Mouse (Mus musculus): ENCODE measurements at regions not wholly inside any gene's neighbourhood (a gene's known extent, or its start where the extent isn't known, plus 50 kb on each side); places are given as distances from the start of the nearest gene placed in this dataset.
A peak's percentile ranks its signal among the peaks of the same experiment; 100 is the strongest.

- DNase-seq (ENCODE audit: low read depth) = no peak
These were observed 1172.6 kb upstream of the Gulo start for GRCm38 (mm10) chr14:67181586-67181985.

DNA sequence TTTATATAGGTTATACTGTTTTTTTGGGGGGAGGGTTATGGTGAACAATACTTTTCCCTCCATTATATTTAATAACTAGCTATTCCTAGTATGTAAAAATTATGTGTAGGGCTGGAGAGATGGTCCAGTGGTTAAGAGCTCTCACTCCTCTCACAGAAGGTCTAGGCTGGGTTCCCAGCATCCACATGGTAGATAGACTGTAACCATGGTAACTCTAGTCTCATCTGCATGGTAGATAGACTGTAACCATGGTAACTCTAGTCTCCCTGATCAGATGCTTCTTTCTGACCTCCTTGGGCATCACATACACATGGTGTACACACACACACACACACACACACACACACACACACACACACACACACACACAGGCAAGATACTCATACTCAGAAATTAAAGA, 1170.5 kb upstream of the Gulo start:
- DNase-seq (ENCODE audit: low read depth) = no peak

DNA sequence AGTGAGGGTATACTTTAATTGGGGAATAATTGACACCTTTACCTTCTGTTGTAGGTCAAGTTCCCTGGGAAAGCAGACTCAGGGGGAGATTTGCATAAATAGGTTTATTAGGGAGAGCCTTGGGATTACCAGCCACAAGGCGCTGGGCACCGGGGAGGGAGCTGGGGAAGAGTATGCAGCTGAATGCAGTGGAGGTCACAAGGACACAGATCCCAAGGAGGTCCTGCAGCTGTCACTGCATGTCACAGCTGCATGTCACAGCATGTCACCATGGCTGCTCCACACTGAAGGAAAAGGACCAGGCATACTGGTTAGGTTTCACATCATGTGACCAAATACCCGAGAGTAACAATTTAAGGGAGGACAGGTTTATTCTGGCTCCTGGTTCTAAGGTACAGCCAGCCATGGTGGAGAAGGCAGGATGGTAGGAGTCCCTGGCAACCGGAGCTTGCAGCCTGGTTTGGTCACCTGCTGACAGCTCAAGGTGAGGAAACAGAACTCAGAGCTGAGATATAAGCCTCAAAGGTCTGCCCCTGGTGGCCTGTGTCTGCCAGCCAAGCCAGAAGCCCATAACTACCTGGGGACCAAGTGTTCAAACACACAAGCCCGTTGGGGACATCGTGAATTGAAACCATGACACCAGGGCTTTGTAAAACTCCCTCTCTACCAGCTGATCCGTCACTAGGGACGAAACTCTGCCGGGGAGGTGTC, 1169.5 kb upstream of the Gulo start:
- DNase-seq (ENCODE audit: low read depth) = no peak

DNA sequence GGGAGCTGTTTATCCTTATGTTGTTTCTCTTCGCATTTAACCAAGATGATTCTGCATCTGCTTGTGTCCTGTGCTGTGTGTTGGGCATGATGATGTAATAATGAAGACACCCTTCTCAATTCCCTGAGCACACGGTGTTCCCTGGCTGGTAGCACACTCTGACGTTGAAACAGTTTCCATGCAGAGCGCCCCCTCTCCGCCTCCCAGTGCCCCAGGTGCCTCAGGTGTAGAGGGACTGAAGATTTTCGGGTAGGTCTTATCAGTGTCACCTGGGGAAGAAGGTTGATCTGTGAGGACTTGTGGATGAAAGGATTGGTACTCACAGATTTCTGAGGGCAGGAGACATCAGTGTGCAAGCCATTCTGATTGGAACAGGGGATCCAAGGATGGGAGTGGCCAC, 1167.7 kb upstream of the Gulo start:
- DNase-seq (ENCODE audit: low read depth) = no peak

- DNase-seq (ENCODE audit: low read depth) = no peak
These were observed 1167.1 kb upstream of the Gulo start for GRCm38 (mm10) chr14:67176100-67176499.

DNA sequence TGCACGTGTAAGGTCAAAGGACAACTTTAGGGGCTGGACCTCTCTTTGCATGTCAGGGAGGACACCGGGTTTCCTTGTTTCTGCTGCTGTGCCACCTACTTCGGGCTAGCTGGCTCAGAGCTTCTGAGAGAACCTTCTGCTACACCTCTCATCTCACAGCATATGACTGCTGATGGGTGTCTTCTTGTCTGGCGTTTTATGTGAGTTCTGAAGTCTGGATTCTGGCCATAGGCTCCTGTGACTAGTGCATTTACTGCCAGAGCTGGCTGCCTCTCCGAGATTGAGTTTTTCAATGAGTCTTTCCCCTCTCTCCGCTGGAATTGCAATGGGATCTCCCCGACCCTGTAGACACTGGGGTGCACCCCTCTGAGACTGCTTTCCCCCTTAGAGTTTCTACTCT, 1165.9 kb upstream of the Gulo start:
- no peak for DNase-seq (ENCODE audit: low read depth)

- no peak for DNase-seq (ENCODE audit: low read depth)
These were observed 1161.8 kb upstream of the Gulo start for GRCm38 (mm10) chr14:67170801-67171200.

GRCm38 (mm10) chr14:67170248-67170647, 1161.2 kb upstream of the Gulo start:
- no peak for DNase-seq (ENCODE audit: low read depth)

GRCm38 (mm10) chr14:67169201-67169600, 1160.2 kb upstream of the Gulo start:
- no peak for DNase-seq (ENCODE audit: low read depth)

- no peak for DNase-seq (ENCODE audit: low read depth)
These were observed 1151.0 kb upstream of the Gulo start for GRCm38 (mm10) chr14:67159996-67160395.

DNA sequence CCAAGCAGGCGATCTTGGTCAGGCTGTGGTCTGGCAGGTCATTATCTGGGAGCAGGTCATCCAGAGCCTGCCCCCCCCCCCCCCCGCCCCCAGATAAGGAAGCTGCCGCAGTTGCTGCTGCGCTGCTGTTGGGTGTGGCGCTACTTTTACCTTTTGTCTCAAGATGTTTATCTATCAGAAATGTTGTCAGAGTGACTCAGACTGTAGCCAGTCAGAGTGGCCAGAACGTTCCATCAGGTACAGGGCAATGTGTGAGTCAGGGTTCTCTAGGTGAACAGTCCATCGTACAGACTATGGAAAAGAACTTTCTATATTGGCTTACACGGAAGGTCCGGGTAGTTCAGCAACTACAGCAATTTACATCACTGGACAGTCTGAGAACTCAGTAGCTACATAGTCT, 1149.9 kb upstream of the Gulo start:
- DNase-seq (ENCODE audit: low read depth) = no peak

DNA sequence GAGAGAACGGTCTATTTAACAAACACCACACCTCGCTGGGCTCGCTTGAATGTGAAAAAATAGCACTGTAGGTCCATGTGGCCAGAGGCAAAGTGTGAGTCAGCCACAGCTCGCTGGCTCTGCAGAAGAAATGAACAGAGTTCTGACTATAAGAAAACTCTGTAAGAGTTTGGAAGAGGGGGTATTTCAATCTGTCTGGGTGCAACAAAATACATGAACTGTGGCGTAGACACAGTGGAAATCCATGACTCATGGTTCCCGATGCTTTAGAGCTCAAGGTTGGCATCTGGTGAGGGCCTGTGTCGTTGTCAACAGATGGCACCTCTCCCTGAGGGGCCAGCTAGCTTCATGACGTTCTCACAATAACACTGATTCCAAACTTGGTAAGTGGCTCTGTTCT, 1147.4 kb upstream of the Gulo start:
- DNase-seq (ENCODE audit: low read depth) = no peak

- no peak for DNase-seq (ENCODE audit: low read depth)
These were observed 1144.6 kb upstream of the Gulo start for GRCm38 (mm10) chr14:67153621-67154020.

GRCm38 (mm10) chr14:67149961-67150471, 1141.0 kb upstream of the Gulo start:
- no peak for DNase-seq (ENCODE audit: low read depth)

DNA sequence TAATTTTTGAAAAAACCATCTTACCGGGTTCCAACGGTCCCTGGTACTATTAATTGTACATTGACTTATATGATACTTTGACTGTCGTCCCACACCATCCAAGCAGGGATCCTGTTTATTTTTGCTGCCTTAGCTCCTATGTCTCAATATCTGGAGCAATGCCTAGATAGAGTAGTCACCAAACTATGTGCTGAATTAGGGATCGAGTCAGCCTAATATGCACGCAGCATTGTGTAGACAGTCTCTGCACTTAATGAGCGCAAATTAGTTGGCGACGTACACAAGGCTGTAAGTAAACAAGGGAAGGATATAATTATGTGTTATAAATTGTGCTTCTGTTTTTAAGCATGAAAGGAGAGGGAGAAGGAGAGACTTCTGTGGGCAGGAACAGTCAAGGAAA, 1140.1 kb upstream of the Gulo start:
- no peak for DNase-seq (ENCODE audit: low read depth)

DNA sequence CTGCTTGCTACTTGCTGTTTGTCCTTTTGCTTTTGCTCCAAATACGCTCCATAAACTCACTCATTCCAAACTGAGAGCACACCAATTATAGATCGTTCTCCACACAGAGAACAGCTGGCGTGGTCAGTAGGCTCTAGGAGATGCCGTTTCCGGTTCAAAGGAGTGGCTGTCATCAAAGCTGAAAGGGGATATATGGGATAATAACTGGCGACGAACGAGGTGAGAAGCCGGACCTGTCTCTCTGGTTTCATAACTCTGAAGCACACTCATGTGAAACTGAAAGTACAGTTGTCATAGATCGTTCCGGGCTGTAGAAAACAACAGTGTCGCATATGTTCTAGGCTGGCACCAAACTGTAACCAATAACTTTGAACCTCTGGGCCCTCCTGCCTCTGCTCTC, 1137.6 kb upstream of the Gulo start:
- peak; percentile 6 for DNase-seq (ENCODE audit: low read depth)

DNA sequence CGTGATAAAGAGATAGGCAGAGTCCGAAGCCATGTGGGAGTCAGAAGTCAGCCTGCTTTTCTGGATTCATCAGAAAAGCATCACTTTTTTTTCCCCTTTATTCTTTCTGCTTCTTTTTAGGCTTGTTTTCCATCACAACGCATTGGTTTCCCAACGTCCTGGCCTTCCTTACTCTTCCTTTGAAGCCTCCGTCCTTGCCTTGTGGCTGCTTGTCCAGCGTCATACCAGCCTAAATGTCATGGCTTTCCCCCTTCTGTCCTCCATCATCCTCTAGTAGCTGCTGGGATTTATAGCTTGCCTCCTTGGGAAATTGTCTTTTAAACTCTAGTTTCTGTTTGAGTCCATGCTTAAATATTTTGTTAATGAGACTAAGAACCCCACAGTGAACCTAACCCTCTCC, 1136.0 kb upstream of the Gulo start:
- DNase-seq (ENCODE audit: low read depth) = no peak

DNA sequence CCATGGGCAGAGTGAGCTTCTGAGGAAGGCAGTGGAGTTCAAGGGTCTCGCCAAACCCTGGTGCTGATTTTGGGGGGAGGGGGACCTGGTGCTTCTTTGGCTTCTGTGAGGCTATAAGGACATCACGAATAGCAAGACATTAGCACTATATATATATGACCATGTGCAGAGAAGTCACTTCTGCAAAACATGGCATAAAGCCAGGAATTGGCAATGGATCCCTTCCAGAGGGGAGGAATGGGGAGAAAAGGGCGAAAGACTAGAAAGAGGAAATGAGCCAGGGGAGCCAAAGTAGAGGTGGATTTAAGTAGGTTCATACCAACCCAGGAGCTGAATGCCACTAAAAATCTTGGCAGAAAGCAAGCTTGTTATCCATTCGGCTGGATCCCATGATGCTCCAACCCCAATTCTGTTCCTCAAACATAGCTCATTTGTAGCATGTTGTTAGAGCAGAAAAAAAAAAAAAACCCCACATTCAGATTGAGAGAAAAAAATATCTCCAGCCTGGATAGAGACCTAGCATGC, 1135.5 kb upstream of the Gulo start:
- no peak for DNase-seq (ENCODE audit: low read depth)

DNA sequence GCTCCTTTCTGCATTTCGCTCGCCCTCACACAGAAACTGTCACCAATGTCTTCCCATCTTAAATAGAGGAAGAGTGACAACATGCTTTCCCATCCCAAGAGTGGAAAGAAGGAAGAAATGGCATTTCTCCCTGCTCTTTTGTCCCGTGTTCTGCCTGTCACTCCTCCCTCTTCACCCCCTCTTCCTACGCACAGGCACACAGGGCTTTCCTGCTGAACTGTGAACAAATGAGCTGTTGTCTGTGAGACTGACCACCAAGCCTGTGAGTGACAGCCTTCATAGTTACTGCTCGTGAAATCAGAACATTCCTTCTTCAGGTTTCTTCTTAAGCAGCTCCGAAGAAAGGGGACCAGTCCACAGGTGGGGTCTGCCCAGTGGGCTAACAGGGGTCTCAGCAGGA, 1134.8 kb upstream of the Gulo start:
- no peak for DNase-seq (ENCODE audit: low read depth)

GRCm38 (mm10) chr14:67142556-67143250, 1133.7 kb upstream of the Gulo start:
- DNase-seq (ENCODE audit: low read depth) = no peak

DNA sequence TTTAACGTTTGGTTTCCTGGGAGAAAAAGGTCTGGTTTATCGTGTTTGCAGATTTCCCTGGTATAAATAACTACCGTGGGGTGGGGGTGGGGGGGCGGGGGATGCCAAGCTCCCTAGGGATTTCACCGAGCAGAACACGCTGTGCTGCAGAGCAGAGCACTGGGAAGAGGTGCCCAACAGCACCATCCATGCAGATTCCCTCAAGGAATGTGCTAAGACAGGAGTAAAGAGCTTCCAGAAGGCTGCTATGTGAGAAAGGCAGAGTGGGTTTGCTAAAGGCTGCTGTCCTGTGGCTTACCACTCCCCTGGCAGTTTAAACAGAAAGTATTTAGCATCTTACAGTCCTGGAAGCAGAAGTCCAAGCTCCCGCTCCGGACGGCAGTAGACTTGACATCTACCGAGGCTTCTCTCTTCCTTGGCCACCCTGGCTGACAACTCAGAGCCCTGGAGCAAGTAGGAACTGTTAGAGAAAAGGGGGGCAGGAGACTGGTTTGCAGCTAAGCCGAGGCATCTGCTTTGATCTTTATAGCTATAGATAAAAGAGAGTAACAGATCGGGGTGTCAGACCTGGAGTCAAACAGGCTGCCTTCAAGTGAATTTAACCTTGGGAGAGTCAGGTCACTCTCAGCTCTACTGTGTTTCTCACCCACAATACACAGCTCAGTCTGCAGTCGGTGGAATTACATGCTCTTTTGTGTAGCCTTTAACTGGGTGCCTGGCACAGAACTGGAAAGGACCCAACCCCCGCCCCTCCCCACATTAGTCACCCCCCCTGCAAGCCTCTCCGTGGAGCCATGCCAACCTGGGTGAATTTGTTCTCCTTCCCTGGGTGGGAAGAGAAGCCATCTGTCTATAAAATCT, 1132.8 kb upstream of the Gulo start:
- no peak for DNase-seq (ENCODE audit: low read depth)

DNA sequence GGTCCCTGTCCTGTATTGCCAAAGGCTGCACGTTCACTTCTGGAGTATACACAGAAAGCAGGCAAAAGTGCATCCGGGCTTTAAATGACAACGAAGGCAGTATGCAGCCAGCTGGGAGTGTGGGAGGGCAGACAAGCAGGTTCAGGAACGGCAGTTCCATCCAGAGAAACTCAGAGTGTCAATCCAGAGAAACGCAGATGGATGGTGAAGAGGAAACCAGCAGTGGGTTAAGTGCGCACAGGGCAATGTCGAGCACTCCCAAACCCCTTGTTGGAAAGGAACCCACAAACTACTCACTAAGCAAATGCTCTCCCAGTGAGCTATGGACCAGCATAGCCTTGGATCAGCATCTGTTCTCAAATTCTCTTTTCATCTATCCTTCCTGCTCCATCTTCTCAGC, 1132.1 kb upstream of the Gulo start:
- DNase-seq (ENCODE audit: low read depth) = no peak

DNA sequence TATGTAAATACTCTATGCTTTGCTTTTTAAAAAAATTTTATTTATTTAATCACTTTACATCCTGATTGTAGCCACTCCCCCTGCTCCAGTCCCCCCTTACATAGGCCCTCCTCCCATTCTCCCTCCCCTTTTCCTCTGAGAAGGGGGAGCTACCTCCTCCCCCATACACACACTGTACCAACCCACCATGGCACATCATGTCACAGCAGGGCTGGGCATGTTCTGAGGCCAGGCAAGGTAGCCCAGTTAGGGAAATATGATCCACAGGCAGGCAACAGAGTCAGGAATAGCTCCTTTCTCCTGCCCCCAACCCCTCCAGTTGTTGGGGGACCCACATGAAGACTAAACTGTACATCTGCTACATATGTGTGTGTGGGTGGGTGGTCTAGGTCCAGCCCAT, 1130.7 kb upstream of the Gulo start:
- DNase-seq (ENCODE audit: low read depth) = no peak

Measured in naive thymus-derived CD4-positive, alpha-beta T cell, adult 2 months (primary cell).